Mouse (Mus musculus): Measurements from ENCODE around the gene Nrip2. TPM values are rescaled to one million over a fixed set of nuclear protein-coding genes. Genes with fewer than 3 reads are reported as not detected.

Nrip2 gene
- polyA plus RNA-seq, 1 experiment, result 7.5 TPM

DNA sequence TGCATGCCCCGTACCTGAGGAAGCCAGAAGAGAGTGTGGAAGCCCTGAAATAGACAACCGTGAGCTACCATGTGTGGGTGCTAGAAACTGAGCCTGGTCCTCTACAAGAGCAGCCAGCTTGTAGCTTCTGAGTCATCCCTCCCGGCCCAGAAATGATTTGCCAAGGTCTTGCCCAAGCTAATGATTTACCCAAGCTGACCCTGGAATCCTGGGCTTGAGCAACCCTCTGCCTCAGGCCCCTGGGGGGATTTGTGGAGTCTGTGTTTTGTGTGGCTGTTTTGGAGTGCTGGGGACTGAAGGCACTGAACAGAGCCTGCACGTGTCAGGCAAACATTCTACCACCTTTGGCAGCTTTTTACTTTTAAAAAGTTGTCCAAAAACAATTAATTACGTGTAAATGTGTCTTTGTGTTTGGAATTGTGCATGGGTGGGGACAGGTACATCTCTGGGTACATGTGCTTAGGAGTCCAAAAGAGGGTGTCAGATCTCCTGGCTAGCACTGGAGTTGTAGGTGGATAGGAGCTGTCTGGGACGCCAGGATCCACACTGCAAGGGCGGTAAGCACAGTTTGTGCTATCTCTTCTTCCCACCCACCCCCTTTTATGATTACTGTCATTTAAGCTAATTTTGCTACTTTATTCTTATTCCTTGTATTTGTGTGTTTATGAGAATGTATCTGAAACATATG lies 1.4 kb upstream of the Nrip2 start:
- DNase-seq (ENCODE audit: low read depth), result peak; percentile 93

DNA sequence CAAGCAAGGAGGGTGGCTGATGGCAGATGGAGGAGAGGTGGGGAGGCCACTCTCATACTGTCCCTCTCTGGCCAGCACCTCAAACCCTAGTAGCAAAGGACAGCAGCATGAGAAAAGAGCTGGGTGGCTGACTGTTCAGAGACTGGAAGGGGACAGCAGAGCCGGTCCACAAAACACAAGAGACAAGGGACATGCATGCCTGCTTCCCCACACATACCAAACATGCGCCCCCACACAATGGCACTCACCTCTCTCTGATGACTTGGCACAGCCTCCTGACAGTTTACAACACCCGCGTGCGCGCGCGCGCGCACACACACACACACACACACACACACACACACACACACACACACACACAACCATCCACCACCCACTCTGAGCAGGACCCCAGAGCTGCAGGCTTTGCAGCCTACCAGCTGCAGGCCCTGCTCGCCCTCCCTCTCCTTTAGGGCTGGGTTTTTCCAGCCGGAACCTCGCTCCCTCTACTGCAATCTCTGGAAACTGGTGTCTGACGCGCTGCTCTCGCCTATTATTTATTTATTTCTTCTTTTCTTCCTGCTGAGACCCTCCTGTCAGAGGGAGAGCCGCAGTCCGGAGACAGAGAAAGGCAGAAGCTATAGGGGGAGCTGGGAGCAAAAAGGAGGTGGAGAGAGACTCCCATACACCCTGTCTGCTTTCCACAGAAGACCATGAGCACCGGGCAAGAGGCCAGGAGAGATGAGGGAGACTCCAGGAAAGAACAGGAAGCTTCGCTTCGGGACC lies 507 bp downstream of the Nrip2 start:
- DNase-seq (ENCODE audit: low read depth), result no peak

DNA sequence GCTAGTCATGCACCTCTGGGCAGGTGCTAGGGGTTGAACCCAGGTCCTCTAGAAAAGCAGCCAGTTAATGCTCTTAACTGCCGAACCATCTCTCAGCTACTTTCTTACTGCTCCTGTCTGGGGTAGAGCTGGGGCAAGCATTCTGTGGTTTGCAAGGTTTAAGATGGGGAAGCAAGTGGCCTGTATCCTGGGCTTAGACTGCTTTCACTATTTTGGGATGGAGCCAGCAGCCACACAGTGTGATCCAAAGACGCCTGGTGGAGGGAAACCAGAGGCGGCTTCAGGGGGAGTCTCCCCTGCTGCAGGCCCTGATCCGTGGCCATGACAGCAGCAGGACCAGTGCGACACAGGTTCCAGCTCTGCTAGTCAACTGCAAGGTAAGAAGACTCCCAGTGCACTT lies 5.6 kb downstream of the Nrip2 start:
- DNase-seq (ENCODE audit: low read depth), result no peak

DNA sequence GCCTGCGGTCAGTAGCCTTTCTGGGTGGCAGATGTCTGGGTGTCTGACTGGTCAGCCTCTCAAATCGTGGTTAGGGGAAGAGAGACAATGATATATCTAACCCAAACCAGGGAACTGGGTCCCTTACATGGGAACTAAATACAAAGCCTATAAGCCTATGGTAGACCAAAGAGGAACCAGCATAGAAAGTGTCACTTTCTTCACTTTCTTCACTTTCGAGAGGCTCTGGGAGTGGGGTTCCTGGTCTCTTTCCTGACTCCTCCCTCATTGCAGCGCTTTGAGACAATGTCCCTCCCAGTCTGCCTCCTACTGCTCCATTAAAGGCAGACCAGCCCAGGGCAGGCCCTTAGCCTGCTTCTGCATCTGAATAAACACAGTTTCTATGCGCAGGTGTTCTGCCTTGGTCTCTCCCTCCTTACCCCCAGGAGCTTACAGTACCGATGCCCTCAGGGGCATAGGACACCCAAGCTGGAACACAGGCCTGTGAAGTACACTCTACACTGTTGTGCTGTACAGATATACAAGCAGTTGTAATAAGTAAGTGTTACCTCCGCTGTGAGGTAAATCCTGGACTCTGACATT lies 9.5 kb downstream of the Nrip2 start:
- no peak for DNase-seq (ENCODE audit: low read depth)

DNA sequence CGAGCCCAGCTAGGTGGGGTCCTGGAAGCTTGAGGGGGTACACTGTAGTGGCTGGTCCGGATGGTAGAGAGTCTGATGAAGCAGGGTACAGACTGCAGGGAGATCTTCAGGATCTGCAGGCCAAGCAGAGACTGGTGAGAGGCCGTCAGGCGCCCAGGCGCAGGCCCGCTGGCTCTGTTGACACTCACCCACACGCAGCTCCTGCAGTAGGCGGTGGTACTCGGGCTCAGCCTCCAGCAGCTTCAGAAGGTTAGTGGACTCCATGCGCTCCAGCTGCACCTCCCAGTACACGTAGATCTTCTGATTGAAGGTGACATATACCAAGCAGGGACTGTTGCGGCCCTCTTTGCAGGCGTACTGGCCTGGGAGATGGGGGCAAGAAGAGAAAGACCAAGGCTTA lies 11.2 kb downstream of the Nrip2 start:
- DNase-seq (ENCODE audit: low read depth), result no peak

DNA sequence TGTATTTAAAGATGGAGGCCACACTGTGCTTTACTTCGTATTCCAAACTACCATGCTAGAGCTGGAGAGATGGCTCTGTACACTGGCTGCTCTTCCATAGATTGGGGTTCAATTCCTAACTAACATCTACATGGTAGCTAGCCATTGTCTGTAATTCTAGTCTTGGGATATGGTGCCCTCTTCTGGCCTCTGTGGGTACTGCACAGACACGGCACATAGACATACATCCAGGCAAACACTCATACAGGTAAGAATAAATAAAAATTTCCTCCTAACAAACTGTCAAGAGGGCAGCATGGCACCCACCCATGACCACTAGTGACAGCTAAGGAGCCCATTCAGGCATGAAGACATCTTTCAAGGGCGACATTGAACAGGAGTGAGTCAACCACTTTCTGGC lies 12.0 kb downstream of the Nrip2 start:
- no peak for DNase-seq (ENCODE audit: low read depth)

DNA sequence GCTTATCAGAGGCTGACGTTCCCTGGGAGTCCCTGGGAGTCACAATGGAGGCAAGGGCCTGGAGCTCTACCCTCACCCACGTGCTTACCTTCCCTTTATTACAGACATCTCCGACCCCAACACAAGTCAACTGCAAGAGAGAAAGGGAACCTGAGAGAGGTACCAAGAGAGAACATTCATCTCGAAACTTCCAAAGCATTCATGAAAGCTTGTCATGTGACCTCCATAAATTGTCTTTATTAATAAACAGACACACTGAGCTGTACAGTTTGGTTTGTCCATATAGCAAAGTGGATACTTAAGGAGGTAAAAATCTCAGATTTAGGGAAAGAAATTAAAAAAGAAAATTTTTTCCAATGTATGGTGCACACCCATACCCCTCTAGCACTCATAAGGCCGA lies 17.1 kb downstream of the Nrip2 start:
- DNase-seq (ENCODE audit: low read depth), result no peak

DNA sequence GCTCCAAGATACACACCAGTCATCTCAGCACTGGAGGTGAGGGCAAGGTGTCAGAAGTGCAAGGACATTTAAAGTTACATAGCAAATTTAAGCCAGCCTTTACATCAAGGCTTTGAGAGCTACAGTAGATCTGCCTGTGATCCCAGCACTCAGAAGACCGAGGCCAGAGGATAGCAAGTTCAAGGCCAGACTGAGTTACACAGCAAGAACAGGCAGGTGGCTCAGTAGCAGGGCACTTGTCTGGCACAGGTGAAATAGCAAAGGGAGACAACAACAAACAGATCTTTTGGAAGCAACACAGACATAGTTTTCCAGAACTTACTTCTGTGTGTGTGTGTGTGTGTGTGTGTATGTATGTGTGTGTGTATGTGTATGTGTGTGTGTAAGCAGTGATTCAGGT lies 19.0 kb downstream of the Nrip2 start:
- DNase-seq (ENCODE audit: low read depth), result no peak

DNA sequence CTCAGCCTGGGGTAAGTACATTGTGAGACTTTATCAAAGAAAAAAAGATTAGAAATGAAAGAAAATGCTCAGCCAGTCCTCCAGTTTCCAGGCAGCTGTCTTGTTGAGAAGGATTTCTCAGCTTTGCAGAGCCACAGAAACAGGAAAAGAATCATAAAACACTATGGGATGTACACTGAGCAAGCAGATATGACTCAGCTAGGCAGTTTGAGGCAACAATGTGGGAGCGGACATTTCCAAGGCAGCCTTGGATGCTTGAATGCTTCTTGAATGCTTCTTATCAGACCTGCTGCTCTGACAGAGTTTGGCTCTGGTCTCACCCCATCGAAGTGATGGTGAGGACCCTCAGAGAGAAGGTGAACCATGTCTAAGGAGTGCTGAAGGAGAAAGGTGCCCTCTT lies 21.9 kb downstream of the Nrip2 start:
- DNase-seq (ENCODE audit: low read depth), result no peak

DNA sequence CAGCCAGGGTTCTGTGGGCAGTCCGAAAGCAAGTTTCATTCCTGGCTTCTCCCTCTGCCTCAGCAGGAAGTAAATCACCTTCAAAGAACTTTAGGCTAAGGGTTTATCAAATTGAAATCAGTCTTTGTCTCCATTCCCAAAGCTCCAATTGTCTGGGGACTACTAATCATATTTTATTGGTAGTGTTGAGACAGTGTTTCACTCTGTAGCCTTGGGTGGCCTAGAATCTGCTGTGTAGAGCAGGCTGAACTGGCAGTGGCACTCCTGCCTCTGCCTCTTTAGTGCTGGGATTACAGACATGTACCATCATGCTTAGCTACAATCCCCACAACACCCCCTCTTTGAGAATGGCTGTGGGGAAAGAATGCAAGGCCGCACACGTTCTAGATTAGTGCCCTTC lies 22.4 kb downstream of the Nrip2 start:
- no peak for DNase-seq (ENCODE audit: low read depth)

DNA sequence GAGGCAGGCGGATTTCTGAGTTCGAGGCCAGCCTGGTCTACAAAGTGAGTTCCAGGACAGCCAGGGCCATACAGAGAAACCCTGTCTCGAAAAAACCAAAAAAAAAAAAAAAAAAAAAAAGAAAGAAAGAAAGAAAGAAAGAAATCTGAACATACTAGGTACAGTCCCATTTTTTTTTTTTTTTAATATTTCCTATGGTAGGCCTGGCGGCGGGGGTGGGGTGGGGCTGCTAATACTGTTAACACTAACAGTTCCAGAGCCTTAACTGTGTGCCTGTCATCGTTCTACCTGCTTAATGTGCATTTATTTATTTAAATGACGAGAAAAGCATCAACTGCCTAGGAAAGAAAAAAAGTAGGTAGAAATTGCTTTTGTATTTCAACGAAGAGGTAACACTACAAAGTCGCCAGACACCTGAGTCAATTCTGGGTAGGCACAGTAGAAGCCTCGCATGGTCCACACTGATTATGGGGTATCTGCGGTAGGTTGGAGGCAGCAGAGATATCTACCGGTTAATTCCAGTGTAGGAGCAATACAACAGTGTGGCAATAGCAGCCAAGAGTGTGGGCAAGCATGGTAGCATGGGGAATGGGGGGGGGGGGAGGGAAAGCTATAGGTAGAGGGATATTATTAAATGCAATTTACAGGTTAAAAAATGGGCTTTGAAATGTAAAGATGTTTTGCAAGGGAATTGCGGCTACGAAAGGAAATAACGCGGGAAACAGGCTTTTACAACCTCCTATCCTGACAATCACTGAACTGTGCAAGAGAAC lies 24.6 kb downstream of the Nrip2 start:
- no peak for DNase-seq (ENCODE audit: low read depth)

DNA sequence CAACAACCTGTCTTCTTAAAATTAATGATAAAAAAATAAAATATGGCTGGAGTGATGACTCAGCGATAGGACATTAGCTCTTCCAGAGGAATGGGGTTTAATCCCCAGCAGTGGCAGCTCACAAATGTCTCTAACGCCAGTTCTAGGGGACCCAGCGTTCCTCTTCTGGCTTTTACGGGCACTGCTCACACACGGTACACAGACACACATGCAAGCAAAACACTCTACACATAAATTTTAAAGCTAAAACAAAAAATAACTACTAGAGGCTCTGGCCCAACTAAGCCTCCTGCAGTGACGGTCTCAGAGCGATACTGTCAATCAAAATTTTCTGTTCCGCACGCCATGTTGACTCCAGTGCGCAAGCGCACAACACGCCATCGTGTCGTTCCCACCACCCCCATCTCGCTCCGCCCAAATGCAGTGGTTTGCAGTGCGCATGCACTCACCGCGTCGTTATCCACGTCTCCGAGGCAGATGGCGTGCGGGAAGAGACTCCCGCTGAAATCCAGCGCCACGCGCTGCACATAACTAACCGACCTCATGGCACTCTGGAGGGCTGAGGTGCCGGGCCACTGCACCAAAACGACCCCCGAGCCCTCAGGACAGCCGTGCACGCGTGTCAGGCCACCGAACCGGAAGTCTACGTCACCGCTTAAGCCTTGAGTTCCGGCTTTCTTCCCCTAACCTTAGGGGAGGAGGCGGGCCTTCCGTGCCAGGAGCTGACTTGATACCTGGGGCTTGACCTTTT lies 25.3 kb downstream of the Nrip2 start, which contains the start of gene Itfg2:
Gene Itfg2 (minus strand): TSS at position 663 of the 751 bp plus-strand sequence.
- DNase-seq (ENCODE audit: low read depth), result no peak

DNA sequence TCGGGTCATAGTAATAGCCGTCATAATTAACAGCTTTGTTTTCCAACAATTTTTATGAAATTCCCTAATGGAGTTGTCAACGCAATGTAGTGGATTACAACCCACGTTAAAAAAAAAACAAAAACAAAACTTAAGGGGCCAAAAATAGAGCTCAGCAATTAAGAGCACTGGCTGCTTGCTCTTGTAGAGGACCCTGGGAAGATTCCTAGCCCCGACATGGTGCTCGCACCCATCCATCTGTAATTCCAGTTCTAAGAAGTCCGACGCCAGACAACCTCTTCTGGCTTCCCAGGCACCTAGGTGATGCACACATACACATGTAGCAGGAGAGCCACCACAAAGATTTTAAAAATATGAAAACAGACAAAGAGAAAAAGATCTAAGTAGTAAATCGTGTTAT lies 25.9 kb downstream of the Nrip2 start:
- no peak for DNase-seq (ENCODE audit: low read depth)

DNA sequence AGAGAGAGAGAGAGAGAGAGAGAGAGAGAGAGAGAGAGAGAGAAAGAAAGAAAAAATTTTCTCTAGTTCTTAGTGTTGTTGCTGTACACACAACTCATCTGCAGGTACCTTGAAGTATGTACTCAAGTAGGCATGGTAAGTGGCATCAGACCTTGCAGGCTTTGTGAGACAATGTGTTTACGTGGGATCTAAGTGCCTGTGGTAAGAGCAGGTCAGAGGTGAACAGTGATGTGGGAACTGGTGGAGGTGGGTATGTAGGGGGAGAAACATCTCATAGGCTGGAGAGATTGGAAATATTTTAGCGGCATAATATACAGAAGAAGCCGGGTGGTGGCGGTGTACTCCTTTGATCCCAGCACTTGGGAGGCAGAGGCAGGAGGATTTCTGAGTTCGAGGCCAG lies 28.5 kb downstream of the Nrip2 start:
- DNase-seq (ENCODE audit: low read depth), result no peak

DNA sequence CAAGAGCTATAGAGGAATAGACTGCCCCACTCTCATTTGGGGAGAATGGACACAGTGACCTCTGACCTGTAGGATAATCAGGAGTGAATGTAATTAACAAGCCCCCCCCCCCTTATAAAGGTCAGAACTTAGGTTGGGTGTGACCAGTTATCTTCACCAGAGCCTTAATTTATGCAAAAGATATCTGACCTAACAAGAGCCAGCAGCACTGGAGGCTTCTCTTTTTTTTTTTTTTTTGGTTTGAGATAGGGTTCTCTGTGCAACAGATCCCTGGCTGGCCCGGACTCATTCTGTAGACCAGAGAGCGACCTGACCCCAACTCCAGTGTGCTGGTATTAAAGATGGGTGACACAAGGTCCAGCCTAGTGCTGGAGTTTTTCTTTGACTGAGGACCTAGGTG lies 30.2 kb downstream of the Nrip2 start:
- no peak for DNase-seq (ENCODE audit: low read depth)

DNA sequence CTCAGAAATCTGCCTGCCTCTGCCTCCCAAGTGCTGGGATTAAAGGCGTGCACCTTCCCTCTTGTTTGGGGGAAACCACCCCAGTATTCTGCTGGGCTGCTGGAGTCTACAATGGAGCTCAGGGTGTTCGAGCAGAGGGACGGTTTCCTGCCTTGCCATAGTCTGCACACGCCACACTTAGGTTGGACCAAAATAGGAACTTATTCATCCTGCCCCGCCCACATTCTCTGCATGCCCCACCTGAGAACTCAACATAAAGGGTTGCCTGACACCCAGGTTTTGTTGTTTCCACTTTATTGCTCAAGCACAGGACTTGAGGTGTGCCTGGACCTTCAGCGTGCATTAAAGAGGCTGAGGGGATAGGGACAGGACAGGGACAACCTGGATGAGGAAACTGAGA lies 30.7 kb downstream of the Nrip2 start:
- DNase-seq (ENCODE audit: low read depth), result no peak

DNA sequence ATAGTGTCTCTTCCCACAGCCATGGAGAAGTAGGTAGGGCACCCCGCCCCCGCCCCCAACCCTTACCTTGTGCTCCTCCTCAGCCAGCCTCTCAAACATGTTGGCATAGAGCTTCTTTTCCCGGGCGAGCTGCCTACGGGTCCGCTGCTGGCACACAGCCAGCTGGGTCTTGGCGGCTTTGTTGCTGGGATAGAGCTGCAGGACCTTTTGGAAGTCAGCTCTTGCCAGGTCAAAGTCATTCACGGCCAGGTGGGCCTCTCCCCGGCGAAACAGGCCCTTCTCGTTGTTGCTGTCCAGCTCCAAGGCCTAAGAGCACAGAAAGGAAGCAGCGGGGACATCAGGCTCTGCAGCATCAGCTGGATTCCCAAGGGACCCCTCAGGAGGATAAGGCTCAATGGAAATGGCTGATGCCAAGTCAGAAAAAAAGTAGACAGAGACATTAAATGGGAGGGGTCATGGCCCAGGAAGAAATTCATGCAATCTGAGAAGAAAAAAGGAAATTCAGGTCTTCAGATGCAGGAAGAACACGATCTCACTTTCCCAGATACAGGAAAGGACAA lies 33.3 kb downstream of the Nrip2 start:
- no peak for DNase-seq (ENCODE audit: low read depth)

DNA sequence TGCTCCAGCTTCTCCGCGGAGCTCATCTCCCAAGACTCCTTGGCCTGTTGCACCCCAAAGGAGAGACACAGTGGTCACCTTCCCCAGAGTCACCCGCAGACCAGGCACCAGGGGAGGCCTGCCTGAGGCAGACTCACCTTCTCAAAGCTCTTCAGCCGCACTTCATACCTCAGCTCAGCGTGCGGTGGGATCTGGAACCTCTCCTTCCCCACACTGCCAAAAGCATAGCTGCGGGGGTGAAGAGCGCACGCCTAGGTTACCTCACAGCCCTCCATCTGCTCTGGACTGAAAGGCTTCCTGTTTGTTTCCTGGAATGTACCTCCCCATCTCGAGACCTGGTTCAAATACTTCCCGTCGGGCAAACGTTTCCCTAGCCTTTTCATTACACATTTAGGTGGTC lies 34.5 kb downstream of the Nrip2 start:
- DNase-seq (ENCODE audit: low read depth), result no peak

DNA sequence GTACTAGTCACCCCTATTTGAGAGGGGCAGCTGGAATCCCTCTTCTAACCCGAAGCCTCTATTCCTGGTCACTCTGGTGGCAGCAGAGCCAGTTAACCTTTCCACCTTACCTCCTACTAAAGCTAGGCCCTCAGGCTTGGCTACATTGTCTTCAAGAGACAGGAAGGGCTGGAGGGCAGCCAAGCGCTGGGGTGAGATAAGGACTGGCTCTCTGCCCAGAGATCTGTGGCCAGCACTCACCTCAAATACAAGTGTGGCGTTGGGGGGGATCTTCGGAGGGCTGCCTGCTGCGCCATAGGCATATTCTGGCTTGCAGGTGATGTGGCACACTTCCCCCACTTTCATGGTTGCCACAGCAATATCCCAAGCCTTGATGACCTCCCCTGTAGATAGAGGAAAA lies 36.4 kb downstream of the Nrip2 start:
- no peak for DNase-seq (ENCODE audit: low read depth)

DNA sequence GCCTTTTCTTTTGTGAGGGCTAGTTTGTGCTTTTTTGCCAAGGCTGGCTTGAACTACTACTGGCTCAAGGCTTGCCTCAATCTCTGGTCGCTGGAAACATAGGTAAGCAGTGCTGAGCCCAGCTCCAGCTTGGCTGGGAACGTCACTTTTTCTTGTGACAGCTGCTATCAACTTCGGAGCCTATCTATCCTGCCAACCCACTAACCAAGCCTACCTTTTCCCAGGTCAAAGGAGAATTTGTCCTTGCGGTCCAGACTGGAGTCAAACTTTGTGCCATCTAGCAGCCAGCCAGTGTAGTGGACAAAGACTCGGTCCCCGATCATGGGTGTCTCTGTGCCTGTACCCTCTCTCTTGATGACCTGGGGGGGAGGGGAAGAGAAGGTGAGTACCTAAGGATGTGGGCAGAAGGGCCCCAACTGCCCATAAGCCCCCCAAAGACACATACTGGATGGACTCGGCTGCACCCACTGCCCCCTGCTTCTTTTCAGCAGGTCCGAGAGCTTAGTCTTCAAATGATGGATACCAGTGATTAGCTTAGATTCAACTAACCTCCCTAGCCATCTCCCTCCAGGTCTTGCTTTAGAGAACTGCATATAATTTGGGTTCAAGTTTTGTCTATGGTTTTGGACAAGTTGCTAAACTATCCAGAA lies 37.4 kb downstream of the Nrip2 start:
- DNase-seq (ENCODE audit: low read depth), result no peak

DNA sequence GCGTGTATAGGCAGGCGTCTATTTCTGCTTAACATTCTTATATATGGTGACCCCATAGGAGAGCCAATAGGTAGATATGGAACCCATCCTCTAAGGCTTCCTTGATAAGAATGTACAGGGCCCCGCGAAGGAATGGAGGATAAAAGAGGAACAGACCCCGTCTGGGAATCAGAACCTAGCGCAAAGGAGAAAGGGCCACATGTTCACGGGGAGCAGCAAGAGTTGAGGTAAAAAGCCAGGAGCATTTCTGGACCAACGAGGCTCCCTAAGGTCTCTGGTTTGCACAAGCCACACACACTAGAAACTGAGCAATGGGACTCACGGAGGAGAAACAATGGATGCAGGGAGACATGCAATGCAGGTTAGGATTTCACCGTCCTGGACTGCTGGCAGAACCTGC lies 38.2 kb downstream of the Nrip2 start:
- no peak for DNase-seq (ENCODE audit: low read depth)

Data from gonadal fat pad, adult 2 months (tissue).